Mouse (Mus musculus) stomach, embryonic 16.5 days (tissue): ENCODE measurements around the gene Tmem145. TPM values are rescaled to one million over a fixed set of nuclear protein-coding genes. Genes with fewer than 3 reads are reported as not detected.

ENCODE experiments used
- polyA plus RNA-seq: library from polyadenylated mRNA; unstranded; fragments of >200 nt; fragmentation: Nextera tagmentation; extraction: Ambion mirVana; gene quantifications from 2 replicates; pipeline ENCODE4 v1.2.1, GENCODE M21; 2015

Tmem145 gene
- polyA plus RNA-seq, 1 experiment from 2014 or later: 0.57 TPM

Other genes with a start within 250 kb of the Tmem145 start
- gene Grik5, start 233.8 kb upstream of the Tmem145 start, polyA plus RNA-seq: 3.6 and 4.0 TPM in 2 replicates
- 23.1 and 25.2 TPM in 2 replicates for gene Zfp574, start 233.5 kb upstream of the Tmem145 start, polyA plus RNA-seq
- 1.4 TPM in 2 replicates for gene Pou2f2, start 126.4 kb upstream of the Tmem145 start, polyA plus RNA-seq
- gene Dedd2, start 85.5 kb upstream of the Tmem145 start, polyA plus RNA-seq: 9.1 and 9.7 TPM in 2 replicates
- 2.5 and 2.9 TPM in 2 replicates for gene Zfp526, start 84.7 kb upstream of the Tmem145 start, polyA plus RNA-seq
- 5.7 and 6.3 TPM in 2 replicates for gene Gsk3a, start 68.3 kb upstream of the Tmem145 start, polyA plus RNA-seq
- gene Erf, start 55.3 kb upstream of the Tmem145 start, polyA plus RNA-seq: 6.9 and 11.0 TPM in 2 replicates
- gene Cic, start 38.4 kb upstream of the Tmem145 start, polyA plus RNA-seq: 26.7 and 27.4 TPM in 2 replicates
- 186 and 209 TPM in 2 replicates for gene Pafah1b3, start 8.1 kb upstream of the Tmem145 start, polyA plus RNA-seq
- gene Prr19, start 4.7 kb upstream of the Tmem145 start, polyA plus RNA-seq: 0.49 and 0.57 TPM in 2 replicates
- gene Megf8, start 11.1 kb downstream of the Tmem145 start, polyA plus RNA-seq: 9.5 and 10.7 TPM in 2 replicates
- 1,223 and 2,187 TPM in 2 replicates for gene Cnfn, start 63.6 kb downstream of the Tmem145 start, polyA plus RNA-seq
- gene Lipe, start 92.6 kb downstream of the Tmem145 start, polyA plus RNA-seq: 10.6 and 10.9 TPM in 2 replicates
- 0.61 and 0.64 TPM in 2 replicates for gene Cxcl17, start 106.8 kb downstream of the Tmem145 start, polyA plus RNA-seq
- gene Ceacam1, start 171.5 kb downstream of the Tmem145 start, polyA plus RNA-seq: 98.3 and 139 TPM in 2 replicates
- 0.14 TPM in 1 of 2 replicates, not detected in the other for gene Ceacam2, start 233.8 kb downstream of the Tmem145 start, polyA plus RNA-seq